Mouse (Mus musculus) adrenal gland, postnatal 36 days (tissue): ENCODE measurements around the gene Pglyrp1. TPM values are rescaled to one million over a fixed set of nuclear protein-coding genes. Genes with fewer than 3 reads are reported as not detected.
"Not testable (repeated sequence)": the region's sequence is repeated elsewhere in the genome, so short reads cannot be mapped to it uniquely, and the experiment has no call there.

ENCODE experiments used
- DNase-seq, 2 experiments: peaks; one replicate each; pipeline ENCODE4 v3.0.0; 2021; ENCODE audit warnings: mixed read lengths in 1 of 2
- long read RNA-seq, 2 experiments: library from polyadenylated mRNA; stranded (forward); transcript quantifications; one replicate each; pipeline ENCODE4 v2.0.0; 2021; ENCODE audit warnings: borderline sequencing depth in 2 of 2
- total RNA-seq, 2 experiments: library from RNA; stranded (reverse); gene quantifications; 2 replicates each; pipeline ENCODE4 v1.2.3; 2021

Gene Pglyrp1
- total RNA-seq = 1 to 10 TPM in 1 of 2 experiments, under 1 TPM in 1; 0.56 to 1.3 TPM
- long read RNA-seq, experiment 1 = 0 reads
- long read RNA-seq, experiment 2, partial matches to known transcripts = 0 of 2 reads
- long read RNA-seq, experiment 2, other reads (novel, unspliced or antisense) = 0 of 2 reads

DNA sequence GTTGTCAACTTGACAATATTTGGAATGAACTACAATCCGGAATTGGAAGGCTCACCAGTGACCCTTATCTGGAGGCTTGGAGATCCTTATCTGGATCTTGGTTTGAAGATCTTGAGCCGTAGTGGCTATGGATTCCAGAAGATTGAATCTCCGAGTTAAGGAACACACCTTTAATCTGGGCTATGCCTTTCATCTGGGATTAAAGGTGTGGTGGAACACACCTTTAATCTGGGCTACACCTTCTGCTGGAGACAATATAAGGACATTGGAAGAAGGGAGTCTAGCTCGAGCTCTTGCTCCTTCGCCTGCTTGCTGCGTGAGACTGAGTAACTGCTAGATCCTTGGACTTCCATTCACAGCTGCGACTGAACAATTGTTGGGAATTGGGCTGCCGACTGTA is at the start of gene Pglyrp1:
Gene Pglyrp1 (plus strand): TSS at position 301 of the 400 bp plus-strand sequence.
- DNase-seq = not testable (repeated sequence)

DNA sequence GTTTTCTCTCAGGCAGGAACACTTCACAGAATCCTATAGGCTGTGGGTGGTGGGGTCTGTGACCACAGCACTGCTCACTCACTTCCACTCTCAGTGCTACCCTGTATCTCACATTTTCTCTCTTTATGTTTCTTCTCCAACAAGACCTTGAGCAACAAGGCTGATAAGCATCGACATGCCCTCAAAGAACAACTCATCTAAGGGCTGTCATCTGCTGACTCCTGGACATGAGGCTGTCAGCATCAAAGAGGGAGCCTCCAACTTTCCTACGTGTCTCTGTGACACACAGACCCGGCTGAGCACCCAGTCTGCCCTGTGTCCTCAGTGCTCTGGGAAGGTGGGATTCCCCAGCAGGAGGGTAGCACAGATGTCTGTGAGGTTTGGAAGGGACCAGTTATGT is 49.6 kb upstream of the Pglyrp1 start, which contains the start of gene Psg17:
Gene Psg17 (minus strand): TSS at position 101 of the 400 bp plus-strand sequence.
- no peak for DNase-seq

DNA sequence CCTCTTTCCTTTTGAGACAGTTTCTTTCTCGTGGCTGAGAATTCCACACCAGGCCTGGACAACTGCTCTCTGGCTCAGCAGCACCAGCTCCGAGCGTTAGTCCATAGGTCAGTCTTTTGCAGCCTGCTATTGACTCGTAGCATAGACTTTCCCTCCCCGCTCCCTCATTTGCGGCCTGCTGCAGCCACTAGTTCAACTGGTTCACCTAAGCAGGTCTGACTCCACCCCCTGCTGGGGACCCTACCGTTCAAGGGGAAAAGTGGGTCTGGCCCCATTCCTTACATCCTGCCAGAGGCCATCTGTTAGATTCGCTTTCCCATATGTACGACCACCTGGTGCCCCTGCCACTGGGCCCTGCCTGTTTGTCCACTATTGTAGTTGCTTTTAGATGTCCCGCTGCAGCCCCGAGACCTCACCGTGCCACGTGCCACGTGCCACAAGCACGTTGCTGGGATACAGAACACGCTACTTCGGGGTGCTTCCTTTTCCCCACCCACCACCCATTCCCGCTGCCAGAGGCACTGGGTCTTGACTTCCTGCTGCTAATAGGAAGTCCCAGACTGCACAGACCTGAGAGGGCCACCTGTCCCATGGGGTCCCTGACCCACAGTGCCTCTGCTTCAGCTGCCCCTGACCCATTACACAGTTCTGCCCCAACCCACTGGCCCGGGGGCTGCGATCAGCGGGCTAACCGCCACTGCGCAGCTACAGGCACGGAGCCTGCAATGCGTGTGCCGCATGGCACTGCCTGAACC is 43.2 kb upstream of the Pglyrp1 start:
- no peak for DNase-seq

GRCm38 (mm10) chr7:18828592-18828991 is 42.5 kb upstream of the Pglyrp1 start:
- peak in 1 of 2 experiments; percentile 20 for DNase-seq

GRCm38 (mm10) chr7:18829545-18829944 is 41.6 kb upstream of the Pglyrp1 start:
- DNase-seq = no peak

- DNase-seq = peak in 1 of 2 experiments; percentile 17
These were observed 38.8 kb upstream of the Pglyrp1 start for GRCm38 (mm10) chr7:18832298-18832697.

GRCm38 (mm10) chr7:18839865-18840264 is 31.3 kb upstream of the Pglyrp1 start, which contains the start of gene Mill2:
Gene Mill2, plus strand, starts transcription at chr7:18839966.
- DNase-seq = peak in 1 of 2 experiments; percentile 16

GRCm38 (mm10) chr7:18840386-18841173 is 30.6 kb upstream of the Pglyrp1 start:
- DNase-seq = peak; percentile 47 to 60

- no peak for DNase-seq
These were observed 30.0 kb upstream of the Pglyrp1 start for GRCm38 (mm10) chr7:18841174-18841567.

DNA sequence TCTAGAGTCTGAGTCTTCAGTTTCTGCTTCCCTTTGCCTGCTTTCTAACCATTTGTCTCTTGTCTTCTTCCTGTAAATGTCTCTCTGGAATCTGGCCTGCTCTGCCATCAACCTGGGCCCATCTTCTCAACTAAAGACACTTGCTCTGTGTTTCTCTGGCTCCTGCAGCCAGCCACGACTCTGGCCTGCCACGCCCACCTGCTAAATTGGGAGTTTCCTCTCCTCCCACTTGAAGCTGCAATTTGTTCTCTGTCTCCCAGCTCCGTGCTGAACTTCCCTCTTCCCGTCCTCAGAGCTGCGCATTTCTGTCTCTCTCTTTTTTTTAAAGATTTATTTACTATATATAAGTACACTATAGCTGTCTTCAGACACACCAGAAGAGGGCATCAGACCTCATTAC is 26.3 kb upstream of the Pglyrp1 start:
- DNase-seq = no peak

GRCm38 (mm10) chr7:18848395-18848794 is 22.7 kb upstream of the Pglyrp1 start:
- DNase-seq = no peak

GRCm38 (mm10) chr7:18858310-18858916 is 12.7 kb upstream of the Pglyrp1 start:
- peak in 1 of 2 experiments; percentile 21 for DNase-seq

DNA sequence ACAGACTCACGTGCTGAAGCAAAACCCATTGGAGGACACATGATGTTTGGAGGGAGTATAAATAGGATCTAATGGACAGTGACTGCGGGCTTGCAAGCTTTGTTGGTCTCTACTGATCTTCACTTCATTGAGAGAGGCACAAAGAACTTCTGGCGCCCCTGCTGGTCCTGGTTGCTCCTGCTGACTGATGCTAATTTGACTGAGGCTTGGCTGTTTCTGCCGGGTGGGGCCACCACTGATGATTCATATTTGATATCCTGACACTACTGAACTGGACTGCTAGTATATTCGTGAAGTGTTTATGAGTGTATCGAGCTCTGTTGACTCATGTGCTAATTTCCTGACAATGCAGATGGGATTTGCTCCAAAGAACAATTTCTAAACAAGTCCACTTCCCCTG is 8.3 kb upstream of the Pglyrp1 start:
- no peak for DNase-seq

DNA sequence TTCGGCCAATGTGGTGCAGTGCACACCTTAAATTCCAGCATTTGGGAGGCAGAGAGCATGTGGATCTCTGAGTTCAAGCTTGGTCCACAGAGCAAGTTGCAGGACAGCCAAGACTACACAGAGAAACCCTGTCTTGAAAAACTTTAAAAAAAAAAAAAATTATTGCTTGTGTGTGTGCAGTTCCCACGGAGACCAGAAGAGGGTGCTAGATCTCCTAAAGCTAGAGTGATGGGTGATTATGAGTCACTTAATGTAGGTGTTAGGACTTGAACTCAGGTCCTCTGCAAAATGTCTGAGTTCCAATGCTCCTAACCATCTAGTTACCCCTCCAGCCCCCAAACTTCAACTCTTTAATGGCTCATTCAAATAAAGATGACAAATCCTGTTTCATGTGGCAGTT is 2.6 kb upstream of the Pglyrp1 start:
- no peak for DNase-seq

GRCm38 (mm10) chr7:18872014-18872802 is 1.1 kb downstream of the Pglyrp1 start:
- no peak for DNase-seq

GRCm38 (mm10) chr7:18872816-18873215 is 1.7 kb downstream of the Pglyrp1 start:
- no peak for DNase-seq

DNA sequence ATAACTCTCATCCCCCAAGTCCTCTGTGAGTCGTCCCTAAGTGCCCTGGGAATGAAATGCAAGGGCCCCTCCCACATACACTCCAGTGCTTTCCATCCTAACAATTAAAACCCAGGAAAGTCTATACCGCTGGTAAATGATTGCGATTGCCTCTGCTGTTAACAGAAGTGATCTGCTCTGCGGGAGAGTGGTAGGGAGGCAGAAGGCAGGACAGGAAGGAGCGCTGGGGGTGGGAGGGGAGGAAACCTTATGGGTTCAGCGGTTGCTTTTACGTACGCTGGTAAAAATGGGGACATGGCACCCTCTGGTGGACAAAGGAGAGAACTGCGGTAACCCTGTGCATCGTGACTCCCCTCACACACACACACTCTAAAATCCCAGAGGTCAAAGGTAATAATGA is 2.1 kb downstream of the Pglyrp1 start:
- peak; percentile 63 to 77 for DNase-seq

DNA sequence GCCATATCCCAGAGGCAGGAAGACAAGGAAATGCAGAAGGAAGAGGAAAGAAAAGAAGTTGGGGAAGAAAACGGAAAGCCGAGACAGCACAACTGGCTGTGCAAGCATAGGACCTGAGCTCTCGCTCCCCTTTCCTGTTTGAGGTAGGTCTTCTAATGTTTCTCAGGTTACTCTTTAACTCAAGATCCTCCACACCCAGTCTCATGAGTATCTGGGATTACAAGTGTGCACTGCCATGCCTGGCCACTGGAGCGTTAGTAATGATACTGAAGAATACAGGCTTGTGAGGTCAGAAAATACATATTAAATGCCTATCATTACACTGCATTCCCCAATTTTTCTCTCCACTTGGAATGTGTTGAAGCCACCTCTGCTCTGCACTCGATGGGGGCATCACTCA is 4.2 kb downstream of the Pglyrp1 start:
- no peak for DNase-seq

DNA sequence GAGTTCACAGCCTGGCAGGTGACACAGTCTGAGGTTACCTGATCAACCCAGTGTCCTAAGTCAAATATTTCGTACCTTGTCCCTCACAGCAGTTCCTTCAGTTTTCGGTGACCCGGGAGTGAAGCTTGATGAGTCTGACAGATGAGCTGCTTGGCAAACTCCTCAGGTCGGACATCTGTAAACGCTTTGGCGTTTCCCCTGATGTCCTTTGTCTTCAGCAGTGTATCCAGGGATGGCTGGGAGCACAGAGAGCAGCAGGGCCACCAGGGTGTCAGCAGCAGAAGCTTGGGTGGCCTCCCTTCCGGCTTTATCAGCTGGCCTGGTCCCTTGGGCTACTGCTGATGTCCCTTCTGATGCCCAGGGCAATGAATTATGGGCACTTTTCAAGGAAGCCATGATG is 7.6 kb downstream of the Pglyrp1 start:
- DNase-seq = no peak

DNA sequence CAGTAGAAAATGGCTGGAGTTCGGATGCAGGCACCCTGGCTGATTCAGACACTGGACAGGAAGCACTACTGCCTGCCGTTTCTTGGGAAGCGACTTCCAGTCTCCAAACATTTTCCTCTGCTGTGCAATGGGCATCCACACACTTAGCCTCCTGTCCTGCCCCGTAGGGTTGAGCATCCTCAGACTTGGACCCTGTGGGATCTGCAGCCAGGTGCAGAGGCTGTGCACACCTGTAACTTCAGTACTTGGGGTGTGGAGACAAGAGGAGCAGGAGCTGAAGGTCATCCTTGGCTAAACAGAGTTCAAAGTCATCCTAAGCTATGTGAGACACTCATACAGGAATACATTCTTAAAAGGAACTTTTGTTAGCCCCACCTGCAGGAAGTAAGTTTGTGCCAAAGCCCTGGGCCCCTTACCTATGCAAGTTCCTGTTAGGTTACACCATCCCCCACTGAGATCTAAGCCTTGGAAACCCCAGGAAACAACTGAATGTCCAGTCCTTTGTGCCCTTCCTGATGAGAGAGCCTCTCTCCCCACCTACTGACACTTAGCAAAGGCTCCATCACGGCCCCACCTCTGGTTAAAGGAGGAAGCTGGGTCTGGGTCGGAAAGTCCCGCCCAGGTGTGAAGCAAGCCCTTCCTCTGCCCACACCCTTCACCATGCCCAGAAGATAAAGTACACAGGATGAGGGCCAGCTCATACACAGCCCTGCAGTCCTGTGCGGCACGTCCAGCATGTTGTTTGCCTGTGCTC is 13.0 kb downstream of the Pglyrp1 start:
- DNase-seq = no peak
